Mouse (Mus musculus) olfactory bulb, adult 2 months (tissue): ENCODE measurements around the gene Fto.

Experiments
- CTCF ChIP-seq: fragments of 200-500 bp; IDR thresholded peaks from 2 replicates; pipeline ENCODE4 v1.5.1; 2012; ENCODE audit warnings: low read depth, mild to moderate bottlenecking, low read length, moderate library complexity; ENCODE audit not compliant: insufficient read depth
- POLR2A ChIP-seq: fragments of 200-500 bp; IDR thresholded peaks from 2 replicates; pipeline ENCODE4 v1.6.1; 2012; ENCODE audit warnings: mild to moderate bottlenecking, low read depth, low read length, moderate library complexity; ENCODE audit not compliant: insufficient read depth

DNA sequence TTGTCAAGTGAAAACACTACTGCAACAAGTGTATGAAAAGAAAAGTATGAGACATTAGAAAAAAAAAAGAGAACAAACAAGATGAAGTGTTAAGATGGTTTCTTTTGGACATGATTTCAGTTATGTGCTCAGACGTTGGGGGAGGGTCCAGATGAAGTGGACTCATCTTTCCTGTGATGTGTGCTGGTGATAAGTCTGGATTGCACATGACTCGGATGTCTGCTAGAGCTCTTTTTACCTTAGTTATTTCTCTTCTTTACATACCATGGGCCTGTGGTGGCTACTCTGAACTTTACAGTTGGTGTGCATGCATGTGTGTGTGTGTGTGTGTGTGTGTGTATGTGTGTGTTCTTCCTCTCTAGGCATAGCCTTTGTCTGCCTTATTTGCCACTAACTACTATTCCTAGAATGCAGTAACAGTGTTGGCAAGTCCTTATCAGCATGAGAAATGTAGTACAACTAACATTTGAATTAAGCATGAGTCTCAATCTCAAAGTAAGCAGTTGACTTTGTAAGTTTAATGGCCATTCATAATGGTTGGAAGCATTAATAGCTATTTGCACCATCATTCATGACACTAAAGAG, 43.9 kb upstream of the Fto start:
- TF ChIP-seq POLR2A = no peak
- TF ChIP-seq CTCF = no peak
